Mouse (Mus musculus) cerebellum, adult (tissue): ENCODE results near the gene Dyrk4.

Source experiments
- ATAC-seq: cut with Nextera tagmentation; 2 replicates; pipeline ENCODE4 v1.9.2; 2017; ENCODE audit warnings: mild to moderate bottlenecking, moderate library complexity, mixed read lengths; ENCODE audit not compliant: insufficient number of reproducible peaks, low FRiP score, low TSS enrichment

The Dyrk4 gene

GRCm38 (mm10) chr6:126848712-126849704, 72.6 kb downstream of the Dyrk4 start, which contains the start of gene Ndufa9:
Gene Ndufa9 (minus strand): TSS chr6:126849136.
- peak; percentile 75 for ATAC-seq

GRCm38 (mm10) chr6:126836628-126837027, 85.0 kb downstream of the Dyrk4 start:
- no peak for ATAC-seq
